Mouse (Mus musculus) inflammation-experienced regulatory T-cells, adult 6 months (primary cell): ENCODE measurements at regions not wholly inside any gene's neighbourhood (a gene's known extent, or its start where the extent isn't known, plus 50 kb on each side); places are given as distances from the start of the nearest gene placed in this dataset.
A peak's percentile ranks its signal among the peaks of the same experiment; 100 is the strongest.
"Not testable (repeated sequence)": the region's sequence is repeated elsewhere in the genome, so short reads cannot be mapped to it uniquely, and the experiment has no call there.

Experiments
- ATAC-seq: one replicate; pipeline ENCODE4 v1.8.0; 2017

DNA sequence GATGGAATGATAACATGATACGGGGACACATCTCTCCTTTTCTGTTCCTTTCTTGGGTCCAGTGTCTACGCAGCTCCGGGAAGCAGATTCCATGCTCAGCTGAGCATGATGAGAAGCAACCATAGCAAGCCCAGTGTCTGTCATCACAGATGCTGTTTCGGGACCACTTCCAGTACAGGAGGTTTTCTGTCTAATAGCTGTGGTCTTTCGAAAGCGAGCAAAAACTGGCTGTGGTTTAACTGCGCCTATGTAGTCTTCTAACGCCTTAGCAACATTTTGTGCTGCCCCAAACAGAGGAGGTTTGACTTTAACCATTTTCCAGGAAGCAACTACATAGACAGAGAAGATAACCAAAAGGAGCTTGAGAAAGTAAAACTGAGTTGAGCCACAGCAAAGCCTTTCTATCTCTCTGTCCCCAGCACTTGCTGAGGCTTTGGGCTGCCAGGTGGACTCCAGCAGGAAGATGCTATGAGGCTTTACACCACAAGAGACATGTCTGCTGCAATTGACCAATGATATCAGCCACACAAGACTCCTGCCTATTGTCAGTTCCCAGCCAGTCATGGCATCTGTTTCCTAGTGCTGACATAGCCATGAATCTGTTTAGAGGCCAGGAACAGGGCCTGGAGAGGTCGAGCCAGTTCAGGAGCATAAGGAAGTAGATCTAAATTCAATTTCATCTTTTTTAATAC lies 95.1 kb downstream of the Stard3nl start:
- ATAC-seq: not testable (repeated sequence)

DNA sequence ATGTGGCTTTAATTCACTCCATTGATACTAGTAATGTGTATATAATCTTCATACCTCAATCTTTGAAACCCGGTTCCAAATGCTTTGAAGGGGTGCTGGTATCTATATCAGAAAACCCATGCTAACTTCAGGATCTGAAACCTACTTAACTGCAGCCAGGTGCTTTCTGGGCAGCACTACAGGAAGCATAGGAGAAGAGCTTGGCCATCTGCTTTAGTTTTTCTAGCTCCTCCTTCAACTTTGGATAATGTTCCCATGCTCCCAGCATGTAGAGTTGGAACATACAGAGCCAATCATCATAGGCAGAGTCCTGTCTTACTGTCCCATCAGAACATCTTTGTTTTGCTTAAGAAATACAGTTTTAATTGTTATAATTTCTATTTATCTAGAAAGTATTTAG lies 99.3 kb downstream of the Stard3nl start:
- no peak for ATAC-seq

DNA sequence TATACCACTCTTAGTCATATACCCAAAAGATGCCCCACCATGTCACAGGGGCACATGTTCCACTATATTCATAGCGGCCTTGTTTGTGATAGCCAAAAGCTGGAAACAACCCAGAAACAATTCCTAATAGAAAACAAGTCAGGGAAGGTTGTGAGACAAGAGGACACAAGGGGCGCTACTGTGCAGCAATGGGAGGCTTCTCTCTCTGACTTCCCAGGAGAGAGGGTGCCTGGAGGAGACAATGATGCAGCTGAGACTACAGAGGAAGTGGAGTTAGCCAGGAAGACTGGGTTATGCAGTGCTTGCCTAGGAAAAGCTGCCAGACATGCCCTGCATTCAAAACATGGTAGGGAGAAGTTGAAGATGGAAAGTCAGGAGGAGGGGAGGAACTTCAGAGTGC lies 102.6 kb downstream of the Stard3nl start:
- ATAC-seq: no peak

DNA sequence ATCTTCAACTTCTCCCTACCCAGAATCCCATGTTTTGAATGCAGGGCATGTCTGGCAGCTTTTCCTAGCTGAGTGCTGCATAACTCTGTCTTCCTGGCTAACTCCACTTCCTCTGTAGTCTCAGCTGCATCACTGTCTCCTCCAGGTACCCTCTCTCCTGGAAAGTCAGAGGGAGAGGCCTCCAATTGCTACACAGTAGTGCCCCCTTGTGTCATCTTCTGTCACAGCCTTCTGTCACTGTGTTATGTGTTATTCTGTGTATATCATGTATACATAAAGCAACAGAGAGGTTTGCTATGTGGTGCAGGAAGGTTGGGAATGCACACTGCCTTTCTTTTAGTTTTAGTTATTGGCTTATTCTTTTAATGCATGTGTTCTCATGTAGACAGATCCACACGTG lies 112.4 kb downstream of the Stard3nl start:
- ATAC-seq: no peak

DNA sequence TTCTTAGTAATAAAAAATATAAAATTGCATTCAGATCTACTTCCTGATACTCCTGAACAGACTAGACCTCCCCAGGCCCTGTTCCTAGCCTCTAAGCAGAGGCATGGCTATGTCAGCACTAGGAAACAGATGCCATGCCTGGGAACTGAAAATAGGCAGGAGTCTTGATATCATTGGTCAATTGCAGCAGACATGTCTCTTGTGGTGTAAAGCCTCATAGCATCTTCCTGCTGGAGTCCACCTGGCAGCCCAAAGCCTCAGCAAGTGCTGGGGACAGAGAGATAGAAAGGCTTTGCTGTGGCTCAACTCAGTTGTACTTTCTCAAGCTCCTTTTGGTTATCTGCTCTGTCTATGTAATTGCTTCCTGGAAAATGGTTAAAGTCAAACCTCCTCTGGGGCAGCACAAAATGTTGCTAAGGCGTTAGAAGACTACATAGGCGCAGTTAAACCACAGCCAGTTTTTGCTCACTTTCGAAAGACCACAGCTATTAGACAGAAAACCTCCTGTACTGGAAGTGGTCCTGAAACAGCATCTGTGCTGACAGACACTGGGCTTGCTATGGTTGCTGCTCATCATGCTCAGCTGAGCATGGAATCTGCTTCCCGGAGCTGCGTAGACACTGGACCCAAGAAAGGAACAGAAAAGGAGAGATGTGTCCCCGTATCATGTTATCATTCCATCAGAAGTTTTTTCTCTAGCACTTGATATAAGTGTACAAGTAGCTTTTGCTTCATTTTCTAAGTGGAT lies 122.9 kb downstream of the Stard3nl start:
- ATAC-seq: not testable (repeated sequence)

DNA sequence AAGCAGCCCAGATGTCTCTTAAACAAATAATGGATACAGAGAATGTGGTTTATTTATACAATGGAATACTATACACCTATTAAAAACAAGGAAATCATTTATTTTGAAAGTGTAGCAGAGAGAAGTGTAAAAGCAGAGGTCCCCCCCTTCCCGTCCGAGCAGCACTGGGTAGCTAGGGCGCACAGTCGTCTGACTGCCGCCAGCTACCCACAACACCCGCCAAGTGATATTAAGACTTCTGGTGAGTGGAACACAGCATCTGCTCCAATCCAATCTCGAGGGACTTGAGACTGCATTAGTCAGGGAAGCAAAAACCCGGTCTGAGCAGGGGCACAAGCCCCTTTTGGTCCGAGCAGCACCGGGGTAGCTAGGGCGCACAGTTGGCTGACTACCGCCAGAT lies 130.6 kb downstream of the Stard3nl start:
- not testable (repeated sequence) for ATAC-seq

DNA sequence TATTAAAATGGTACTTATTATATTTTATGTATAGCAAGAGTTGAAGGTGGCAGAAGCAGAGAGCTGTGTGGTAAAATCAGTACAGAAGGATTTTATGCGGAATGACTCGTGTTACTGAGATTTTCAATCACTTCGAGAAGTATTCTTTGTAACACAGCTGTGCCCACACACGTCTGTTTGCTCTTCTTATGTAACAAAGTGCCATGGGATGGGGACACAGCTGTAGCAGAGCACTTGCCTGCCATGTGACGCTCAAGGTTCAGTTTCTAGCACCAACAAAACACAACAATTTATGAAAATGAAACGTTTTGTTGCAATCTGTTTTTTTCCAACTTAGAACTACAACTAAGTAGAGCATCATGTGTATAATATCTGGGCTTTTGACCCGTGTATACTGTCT lies 149.0 kb downstream of the Stard3nl start:
- not testable (repeated sequence) for ATAC-seq

DNA sequence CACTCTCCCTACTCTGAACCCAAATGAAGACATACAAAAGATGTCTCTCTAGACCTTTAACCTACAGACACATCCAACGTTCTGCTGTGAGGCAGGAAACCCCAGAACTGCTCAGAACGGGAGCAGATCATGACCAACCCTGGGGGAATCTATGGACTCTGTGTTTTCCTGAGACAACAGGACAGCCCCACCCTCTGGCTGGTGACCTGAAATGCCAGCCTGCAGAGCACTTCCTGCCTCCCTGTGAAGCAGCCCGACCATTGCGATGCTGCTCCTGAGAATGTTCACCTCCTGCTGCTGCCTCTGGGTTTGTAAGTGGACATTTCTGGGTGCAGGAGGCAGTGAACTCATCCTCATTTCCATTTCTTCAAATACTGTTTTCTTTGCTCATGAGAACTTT lies 153.0 kb downstream of the Stard3nl start:
- peak; percentile 54 for ATAC-seq

DNA sequence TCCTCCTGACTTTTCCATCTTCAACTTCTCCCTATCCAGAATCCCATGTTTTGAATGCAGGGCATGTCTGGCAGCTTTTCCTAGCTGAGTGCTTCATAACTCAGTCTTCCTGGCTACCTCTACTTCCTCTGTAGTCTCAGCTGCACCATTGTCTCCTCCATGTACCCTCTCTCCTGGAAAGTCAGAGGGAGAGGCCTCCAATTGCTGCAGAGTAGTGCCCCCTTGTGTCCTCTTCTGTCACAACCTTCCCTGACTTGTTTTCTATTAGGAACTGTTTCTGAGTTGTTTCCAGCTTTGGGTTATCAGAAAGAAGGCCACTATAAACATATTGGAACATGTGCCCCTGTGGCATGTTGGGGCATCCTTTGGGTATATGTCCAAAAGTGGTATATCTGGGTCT lies 159.3 kb downstream of the Stard3nl start:
- peak; percentile 54 for ATAC-seq

DNA sequence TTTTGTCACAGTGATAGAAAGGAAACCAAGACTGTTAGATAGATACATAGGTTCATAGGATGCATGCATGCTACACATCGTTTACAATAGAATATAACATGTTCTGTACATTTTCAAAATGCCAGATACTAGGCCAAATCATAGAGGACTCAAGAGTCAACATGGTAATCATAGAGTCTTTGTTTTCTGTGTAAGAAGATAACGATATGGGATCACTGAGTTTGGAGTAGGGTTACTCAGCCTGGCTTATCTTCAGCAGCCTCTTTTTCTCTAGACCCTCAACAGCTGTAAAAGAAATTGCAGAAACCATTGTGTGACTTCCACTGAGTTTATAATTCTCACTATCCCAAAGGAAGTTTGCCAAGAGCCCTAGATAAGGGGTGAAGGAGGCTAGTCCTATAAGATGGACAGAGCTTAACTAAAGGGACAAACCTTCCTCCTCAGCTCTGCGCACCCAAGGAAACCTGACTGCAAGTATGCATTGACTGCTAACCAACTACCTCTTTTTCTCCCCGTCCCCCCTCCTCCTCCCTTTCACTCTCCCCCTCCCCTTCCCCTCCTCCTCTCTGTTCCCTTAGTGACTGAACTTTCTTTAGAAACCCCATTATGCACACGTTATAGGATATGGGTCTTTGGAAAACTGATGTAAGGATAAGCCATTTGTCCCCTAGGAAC lies 160.8 kb downstream of the Stard3nl start:
- ATAC-seq: no peak

DNA sequence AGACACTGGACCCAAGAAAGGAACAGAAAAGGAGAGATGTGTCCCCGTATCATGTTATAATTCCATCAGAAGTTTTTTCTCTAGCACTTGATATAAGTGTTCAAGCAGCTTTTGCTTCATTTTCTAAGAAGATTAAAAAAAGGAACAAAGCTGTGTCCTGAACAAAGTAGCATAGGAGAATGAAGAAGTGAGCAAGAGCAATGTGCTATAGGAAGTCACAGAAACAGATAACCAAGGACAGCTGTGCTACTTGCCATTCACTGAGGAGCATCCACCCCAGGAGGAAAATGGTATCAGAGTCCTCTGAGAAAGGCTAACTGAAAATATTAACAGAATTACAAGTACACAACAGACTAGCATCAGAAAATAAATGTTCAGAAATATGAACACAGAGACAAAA lies 175.6 kb downstream of the Stard3nl start:
- not testable (repeated sequence) for ATAC-seq

DNA sequence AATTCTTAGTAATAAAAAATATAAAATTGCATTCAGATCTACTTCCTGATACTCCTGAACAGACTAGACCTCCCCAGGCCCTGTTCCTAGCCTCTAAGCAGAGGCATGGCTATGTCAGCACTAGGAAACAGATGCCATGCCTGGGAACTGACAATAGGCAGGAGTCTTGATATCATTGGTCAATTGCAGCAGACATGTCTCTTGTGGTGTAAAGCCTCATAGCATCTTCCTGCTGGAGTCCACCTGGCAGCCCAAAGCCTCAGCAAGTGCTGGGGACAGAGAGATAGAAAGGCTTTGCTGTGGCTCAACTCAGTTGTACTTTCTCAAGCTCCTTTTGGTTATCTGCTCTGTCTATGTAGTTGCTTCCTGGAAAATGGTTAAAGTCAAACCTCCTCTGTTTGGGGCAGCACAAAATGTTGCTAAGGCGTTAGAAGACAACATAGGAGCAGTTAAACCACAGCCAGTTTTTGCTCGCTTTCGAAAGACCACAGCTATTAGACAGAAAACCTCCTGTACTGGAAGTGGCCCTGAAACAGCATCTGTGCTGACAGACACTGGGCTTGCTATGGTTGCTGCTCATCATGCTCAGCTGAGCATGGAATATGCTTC lies 176.1 kb downstream of the Stard3nl start:
- ATAC-seq: peak; percentile 35

DNA sequence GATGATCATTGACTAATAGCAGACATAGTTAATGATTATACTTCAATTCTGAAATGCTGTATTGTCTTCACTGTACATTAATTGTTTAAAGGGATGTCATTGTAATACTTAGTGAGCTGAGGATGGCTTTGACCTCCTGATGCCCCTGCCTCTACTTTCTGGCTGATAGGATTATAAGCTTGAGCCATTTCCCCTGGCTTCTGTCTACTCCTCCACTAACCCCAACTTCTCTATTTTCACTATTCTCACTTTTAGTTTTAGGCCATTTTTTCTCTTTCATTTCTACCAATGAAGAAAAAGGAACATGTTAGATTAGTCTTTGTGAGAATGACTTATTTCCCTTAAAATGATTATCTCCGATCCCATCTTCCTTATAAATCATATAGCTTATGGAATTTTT lies 190.9 kb downstream of the Stard3nl start:
- no peak for ATAC-seq

DNA sequence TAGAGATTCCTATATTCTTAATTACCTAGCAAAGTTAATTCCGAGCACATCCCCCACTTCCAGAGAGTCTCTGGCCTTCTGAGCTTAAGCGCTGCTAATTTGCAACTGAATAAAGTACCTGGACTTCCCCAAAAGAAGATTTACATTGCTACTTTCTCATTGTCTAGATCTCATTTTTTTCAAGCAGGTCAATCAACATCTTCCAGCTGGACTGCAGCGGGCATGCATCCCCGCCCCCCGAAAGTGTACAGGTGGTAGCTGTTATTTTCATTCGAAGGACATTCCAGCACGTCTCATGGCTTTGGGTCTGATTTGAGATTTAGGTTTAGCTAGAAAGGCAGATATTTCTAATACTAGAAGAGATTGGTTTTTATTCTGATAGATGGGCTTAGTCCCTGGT lies 193.3 kb downstream of the Stard3nl start:
- ATAC-seq: not testable (repeated sequence)
